Mouse (Mus musculus) regulatory T cell (primary cell): Measurements from ENCODE around the gene Pfn3.

Source experiments
- in situ Hi-C: fragments of 300-600 bp; cut with MboI, MseI; formaldehyde crosslinking; loops from one replicate; pipeline ENCODE4 v1.15.1; 2025; ENCODE audit warnings: high pct_unique_total_duplicates

Pfn3 gene

GRCm38 (mm10) chr13:55399300-55400038 is 15.6 kb downstream of the Pfn3 start:
- in situ Hi-C loops: loop anchor here (5.0 kb wide), 1 partner anchor 123 kb away; no protein-coding TSS in a partner anchor

GRCm38 (mm10) chr13:55398088-55398487 is 16.9 kb downstream of the Pfn3 start, which contains the start of gene Slc34a1:
Gene Slc34a1, plus strand, starts transcription at chr13:55398187.
- in situ Hi-C loops: no loop called here

GRCm38 (mm10) chr13:55392933-55393332 is 22.1 kb downstream of the Pfn3 start:
- in situ Hi-C loops: no loop called here

GRCm38 (mm10) chr13:55391626-55392029 is 23.4 kb downstream of the Pfn3 start:
- in situ Hi-C loops: no loop called here

- in situ Hi-C loops: no loop called here
Observed at GRCm38 (mm10) chr13:55390644-55391043, 24.4 kb downstream of the Pfn3 start.

GRCm38 (mm10) chr13:55381790-55382189 is 33.2 kb downstream of the Pfn3 start:
- in situ Hi-C loops: no loop called here

- in situ Hi-C loops: no loop called here
Observed at GRCm38 (mm10) chr13:55378907-55379580, 36.0 kb downstream of the Pfn3 start.

- in situ Hi-C loops: no loop called here
Observed at GRCm38 (mm10) chr13:55375877-55376276, 39.2 kb downstream of the Pfn3 start.

GRCm38 (mm10) chr13:55374206-55374924 is 40.7 kb downstream of the Pfn3 start:
- in situ Hi-C loops: no loop called here

GRCm38 (mm10) chr13:55371740-55372139 is 43.3 kb downstream of the Pfn3 start:
- in situ Hi-C loops: no loop called here

- in situ Hi-C loops: no loop called here
Observed at GRCm38 (mm10) chr13:55371007-55371681, 43.9 kb downstream of the Pfn3 start.

GRCm38 (mm10) chr13:55370234-55370633 is 44.8 kb downstream of the Pfn3 start:
- in situ Hi-C loops: no loop called here

GRCm38 (mm10) chr13:55369531-55370114 is 45.4 kb downstream of the Pfn3 start, which contains the start of gene Rgs14:
Gene Rgs14, plus strand, starts transcription at chr13:55369732.
- in situ Hi-C loops: no loop called here

GRCm38 (mm10) chr13:55368401-55368800 is 46.6 kb downstream of the Pfn3 start:
- in situ Hi-C loops: no loop called here
